Mouse (Mus musculus) retina, postnatal 7 days (tissue): ENCODE data around the gene Olfr229.
"Not testable (repeated sequence)": the region's sequence is repeated elsewhere in the genome, so short reads cannot be mapped to it uniquely, and the experiment has no call there.

ENCODE experiments used
- DNase-seq: peaks from one replicate; pipeline ENCODE4 v3.0.0-alpha.2; 2012; ENCODE audit warnings: low read depth, low spot score

Gene Olfr229

DNA sequence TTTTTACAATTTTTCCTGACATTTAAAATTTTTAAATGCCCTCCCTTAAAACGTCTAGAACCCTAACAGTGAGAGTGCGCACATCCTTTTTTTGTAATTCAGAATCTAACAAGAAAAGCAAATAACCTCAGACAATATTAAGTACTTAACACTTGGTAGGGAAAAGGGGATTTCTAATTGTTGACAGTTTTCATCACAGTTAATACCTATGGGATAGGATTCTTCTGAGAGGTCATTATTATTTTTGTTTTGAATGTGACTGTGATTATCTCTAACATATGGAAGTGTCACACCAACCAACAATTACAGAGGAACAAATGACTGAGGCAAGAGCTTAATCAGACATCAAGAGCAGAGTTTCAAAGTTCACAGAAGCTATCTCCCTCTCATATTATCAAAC, at the start of gene Olfr229:
Gene Olfr229 (plus strand): TSS at position 301 of the 400 bp plus-strand sequence.
- no peak for DNase-seq

DNA sequence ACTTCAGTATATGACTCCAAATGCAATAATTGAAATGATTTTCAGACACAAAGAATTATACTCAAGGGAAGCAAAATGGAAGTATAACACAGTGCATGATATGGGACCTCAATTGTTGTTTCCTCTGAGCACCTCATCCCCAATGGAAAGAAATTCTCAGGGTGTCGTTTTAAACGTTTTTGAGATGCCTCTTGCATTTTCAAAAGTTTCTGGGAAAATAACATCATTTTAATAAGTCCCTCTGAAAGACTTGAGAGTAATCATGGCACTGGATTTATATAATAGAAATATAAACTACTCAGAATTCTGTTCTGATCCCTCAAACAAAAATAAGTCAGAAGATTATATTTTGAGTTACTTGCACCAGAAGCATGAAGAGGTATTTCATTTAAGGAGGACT, 41.0 kb upstream of the Olfr229 start, which contains the start of gene Olfr972:
Gene Olfr972 (plus strand): TSS at position 301 of the 400 bp plus-strand sequence.
- no peak for DNase-seq

DNA sequence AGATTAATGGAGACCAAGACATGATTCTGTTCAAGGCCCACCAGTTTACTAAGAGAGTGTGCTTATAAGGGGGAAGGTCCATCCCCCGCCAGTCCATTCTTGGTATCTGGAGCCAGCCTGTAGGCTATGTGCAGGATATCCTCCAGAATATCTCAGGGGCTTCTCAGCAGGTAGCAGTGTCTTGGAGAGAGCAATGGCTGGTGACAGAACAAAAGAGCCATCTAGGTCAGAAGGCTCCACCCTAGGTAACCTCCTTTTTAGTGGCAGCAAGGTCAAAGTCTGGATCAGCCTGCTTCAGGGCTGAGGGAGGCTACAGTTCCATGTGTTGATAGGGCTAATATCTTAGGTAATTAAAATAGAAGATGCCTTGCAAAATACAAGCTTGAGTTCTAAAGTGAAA, 35.1 kb upstream of the Olfr229 start:
- not testable (repeated sequence) for DNase-seq

DNA sequence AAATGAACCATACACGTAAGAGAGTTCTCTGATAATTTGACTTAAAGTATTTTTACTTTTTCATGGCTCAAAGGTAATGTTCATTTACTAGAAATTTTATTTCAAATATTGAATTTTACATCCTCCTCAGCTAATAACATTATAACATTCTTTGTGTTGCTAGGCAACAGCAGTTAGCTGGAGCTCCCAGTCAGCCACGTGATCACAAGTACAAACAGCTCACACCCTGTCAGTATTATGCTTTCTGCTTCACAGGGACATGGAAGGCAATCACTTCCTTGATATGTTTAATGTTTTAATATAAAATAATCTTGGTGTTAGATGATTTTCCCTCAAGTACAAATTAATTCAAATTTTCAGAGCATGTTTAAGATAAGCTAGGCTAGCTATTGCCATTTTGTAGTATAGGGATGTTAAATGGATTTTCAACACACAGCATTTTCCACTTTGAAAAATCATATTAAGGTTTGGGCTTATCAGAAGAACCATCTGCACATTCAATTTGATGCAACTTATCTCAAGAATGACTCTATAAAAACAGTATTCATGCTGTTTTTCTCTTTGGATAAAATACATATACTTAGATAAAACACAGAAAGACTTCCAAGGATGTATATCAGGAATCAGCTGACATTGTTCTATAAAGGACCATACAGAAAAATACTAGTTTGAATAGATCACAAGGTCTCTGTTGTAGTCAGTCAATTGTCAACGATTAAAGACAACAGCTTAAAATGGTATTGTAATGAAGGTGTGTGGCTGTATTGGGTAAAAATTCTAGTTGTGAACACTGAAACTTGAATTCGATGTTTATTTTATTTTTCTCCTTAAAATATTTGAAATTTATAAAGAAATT, 29.4 kb upstream of the Olfr229 start:
- DNase-seq, result not testable (repeated sequence)

DNA sequence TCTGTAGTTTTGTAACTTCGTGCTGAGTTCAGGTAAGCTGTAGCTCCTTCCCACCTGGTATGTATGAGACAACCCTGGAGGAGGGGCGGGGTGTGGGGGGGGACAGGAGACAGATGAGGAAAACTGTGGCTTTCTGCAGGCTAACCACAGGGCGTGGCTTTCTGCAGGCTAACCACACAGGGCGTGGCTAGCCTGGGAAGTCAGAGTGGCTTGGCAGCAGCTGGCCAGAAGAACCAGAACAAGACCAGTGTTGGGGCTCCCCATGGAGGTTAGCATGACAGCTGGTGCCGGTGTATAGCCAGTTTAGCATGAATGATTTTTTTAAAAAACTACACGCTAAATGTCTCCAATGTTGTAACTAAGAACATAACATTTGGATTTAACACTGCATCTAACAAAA, 2.0 kb upstream of the Olfr229 start:
- DNase-seq, result no peak

DNA sequence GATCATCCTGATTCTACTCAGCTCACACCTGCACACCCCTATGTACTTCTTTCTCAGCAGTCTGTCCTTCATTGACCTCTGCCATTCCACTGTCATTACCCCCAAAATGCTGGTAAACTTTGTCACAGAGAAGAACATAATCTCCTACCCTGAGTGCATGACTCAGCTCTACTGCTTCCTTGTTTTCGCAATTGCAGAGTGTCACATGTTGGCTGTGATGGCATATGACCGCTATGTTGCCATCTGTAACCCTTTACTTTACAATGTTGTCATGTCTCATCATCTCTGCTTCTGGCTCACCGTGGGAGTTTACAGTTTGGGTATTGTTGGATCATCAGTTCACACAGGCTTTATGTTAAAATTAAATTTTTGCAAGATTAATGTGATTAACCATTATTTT, 2.8 kb downstream of the Olfr229 start:
- no peak for DNase-seq

DNA sequence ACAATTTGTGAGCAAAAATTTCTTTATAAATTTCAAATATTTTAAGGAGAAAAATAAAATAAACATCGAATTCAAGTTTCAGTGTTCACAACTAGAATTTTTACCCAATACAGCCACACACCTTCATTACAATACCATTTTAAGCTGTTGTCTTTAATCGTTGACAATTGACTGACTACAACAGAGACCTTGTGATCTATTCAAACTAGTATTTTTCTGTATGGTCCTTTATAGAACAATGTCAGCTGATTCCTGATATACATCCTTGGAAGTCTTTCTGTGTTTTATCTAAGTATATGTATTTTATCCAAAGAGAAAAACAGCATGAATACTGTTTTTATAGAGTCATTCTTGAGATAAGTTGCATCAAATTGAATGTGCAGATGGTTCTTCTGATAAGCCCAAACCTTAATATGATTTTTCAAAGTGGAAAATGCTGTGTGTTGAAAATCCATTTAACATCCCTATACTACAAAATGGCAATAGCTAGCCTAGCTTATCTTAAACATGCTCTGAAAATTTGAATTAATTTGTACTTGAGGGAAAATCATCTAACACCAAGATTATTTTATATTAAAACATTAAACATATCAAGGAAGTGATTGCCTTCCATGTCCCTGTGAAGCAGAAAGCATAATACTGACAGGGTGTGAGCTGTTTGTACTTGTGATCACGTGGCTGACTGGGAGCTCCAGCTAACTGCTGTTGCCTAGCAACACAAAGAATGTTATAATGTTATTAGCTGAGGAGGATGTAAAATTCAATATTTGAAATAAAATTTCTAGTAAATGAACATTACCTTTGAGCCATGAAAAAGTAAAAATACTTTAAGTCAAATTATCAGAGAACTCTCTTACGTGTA, 21.1 kb downstream of the Olfr229 start:
- not testable (repeated sequence) for DNase-seq

DNA sequence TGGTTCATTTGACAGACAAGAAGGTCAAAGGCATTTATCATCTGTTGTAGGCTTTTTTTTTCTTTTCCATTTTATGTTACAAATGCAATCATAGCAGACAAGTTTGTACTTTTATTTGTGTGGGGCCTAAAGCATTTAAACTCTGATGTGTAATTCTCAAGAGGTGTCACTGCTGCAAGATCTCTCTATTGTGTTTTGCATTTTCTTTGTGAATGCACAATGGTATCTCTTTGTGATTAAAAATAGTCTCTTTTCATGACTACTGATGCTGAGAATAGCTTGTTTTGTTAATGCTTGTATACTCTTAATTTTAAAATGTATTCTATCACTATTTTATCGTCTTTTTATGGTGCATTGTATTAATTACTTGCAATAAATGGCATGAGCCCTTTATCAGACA, 21.7 kb downstream of the Olfr229 start:
- not testable (repeated sequence) for DNase-seq

DNA sequence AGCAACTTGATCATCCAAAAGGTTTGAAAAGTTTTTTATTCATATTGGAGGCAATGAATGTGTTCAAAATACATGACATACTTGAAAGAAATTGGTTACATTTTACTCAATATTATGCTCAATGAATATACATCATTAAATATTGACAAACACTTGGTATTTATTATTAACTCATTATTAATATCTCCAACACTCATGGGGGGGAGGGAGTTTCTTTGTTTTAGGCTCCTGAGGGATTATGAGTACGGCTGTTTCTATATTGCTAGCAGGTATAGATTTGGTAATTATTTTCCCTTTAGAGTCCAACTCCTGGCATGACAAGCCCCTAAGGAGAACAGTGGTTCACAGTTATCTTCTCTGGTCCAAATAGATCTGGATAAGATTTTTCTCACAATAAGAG, 30.1 kb downstream of the Olfr229 start, which contains the start of gene Olfr974:
Gene Olfr974 (plus strand): TSS at position 301 of the 400 bp plus-strand sequence.
- no peak for DNase-seq

DNA sequence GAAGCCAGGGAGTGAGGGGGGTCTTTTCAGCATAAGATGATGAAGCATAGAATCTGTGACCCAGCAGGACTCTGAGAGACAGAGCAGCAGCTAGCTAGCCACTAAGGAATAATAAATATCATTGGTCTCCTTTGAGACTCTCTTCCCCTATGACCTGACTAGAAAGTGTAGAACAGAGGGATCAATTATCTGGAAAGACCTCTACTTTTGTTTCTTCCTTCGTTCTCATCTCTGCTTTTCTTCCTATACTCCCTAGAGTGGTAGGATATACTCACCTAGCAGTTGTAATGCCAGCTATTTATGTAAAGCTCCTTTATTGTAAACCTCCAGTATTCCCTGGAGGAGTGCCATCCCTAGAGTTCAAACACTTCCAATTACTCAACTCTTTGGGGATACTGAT, 44.8 kb downstream of the Olfr229 start, which contains the start of gene Olfr975:
Gene Olfr975 (minus strand): TSS at position 101 of the 400 bp plus-strand sequence.
- DNase-seq, result no peak

DNA sequence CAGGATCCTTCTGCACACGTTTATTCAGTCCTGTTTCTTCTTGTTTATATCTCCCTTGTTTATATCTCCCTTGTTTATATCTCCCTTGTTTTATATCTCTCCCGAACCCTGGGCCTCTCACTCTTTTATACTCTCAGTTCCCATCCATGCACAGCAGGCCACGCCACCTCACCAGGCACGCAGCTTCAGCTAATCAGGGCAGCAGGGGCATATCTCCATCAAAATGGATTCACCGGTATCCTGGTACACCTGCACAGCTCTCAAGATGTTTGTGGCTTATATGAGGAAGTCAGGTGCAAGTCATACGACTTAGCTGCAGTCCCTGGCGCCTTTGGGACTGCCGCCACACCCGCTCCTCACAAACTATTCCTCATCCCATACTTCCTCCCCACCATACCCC, 53.9 kb downstream of the Olfr229 start, which contains the start of gene Olfr976:
Gene Olfr976 (minus strand): TSS at position 101 of the 400 bp plus-strand sequence.
- not testable (repeated sequence) for DNase-seq
